8 mouse cellular contexts compared by ENCODE assay signal in genomic region chr8:90244458-90245145, GRCm38 (mm10).
DNase-seq lines count a peak whose midpoint lies in the region; ATAC-seq lines count a peak whose summit lies in the region.
"Had no signal": no experiment of that assay in that cellular context is flagged by ENCODE, and none has a peak within 500 bp of the region (broad histone marks: within the 10 kb centered on the region; RNA-seq: fewer than 3 reads in every experiment).

No protein-coding gene starts in this region.

- H3K9ac ChIP-seq in limb, embryonic 12.5 days (replicated peaks): no peak overlapping the region
- H3K9ac ChIP-seq: liver, embryonic 15.5 days had no signal

- DNase-seq in ZHBTc4 (ENCODE audit: low read depth, low spot score): peak; percentile 18
- DNase-seq in cerebellum, adult 9-10 months: peak; percentile 80
- DNase-seq in heart, postnatal 14 days: peak; percentile 5 to 31
- DNase-seq in yolk sac, embryonic 10.5 days (ENCODE audit: low spot score): no peak

- H3K4me1 ChIP-seq in limb, embryonic 12.5 days (replicated peaks): peaks cover 22% of the 10 kb centered on the region
- H3K4me1 ChIP-seq: liver, embryonic 15.5 days had no signal

- no peak overlapping the region for H3K4me3 ChIP-seq in limb, embryonic 12.5 days (replicated peaks)
- H3K4me3 ChIP-seq: liver, embryonic 15.5 days had no signal

- peaks cover 22% of the 10 kb centered on the region for H3K27me3 ChIP-seq in limb, embryonic 12.5 days
- H3K27me3 ChIP-seq: liver, embryonic 15.5 days had no signal

- peaks cover 9% of the 10 kb centered on the region for H3K36me3 ChIP-seq in limb, embryonic 12.5 days
- H3K36me3 ChIP-seq: liver, embryonic 15.5 days had no signal

- intact Hi-C loops in heart, postnatal 14 days (cut with DNase I): no loop called here

- peak; percentile 82; the same call in 1 of the 2 replicates for ATAC-seq in limb, embryonic 12.5 days (ENCODE audit: insufficient number of reproducible peaks, insufficient read depth, low FRiP score, low TSS enrichment, low read depth)
- ATAC-seq in inflammation-experienced regulatory T-cells, adult 6 months: no peak
- ATAC-seq in granulocyte monocyte progenitor cell, adult 5-6 weeks (replicated peaks; ENCODE audit: poor library complexity, severe bottlenecking): no peak

- 51% methylated on average over 10 of the region's 10 CpGs for WGBS in limb, embryonic 12.5 days

- H3K27ac ChIP-seq in limb, embryonic 12.5 days: no peak overlapping the region
- H3K27ac ChIP-seq: liver, embryonic 15.5 days had no signal

- H3K4me2 ChIP-seq in limb, embryonic 12.5 days: 0 out of 2 replicates have a peak overlapping the region, but pooled peaks have one; percentile 7
- H3K4me2 ChIP-seq: liver, embryonic 15.5 days had no signal

- no peaks in the 10 kb centered on the region for H3K9me3 ChIP-seq in limb, embryonic 12.5 days
- H3K9me3 ChIP-seq: liver, embryonic 15.5 days had no signal
